ENCODE assay signal across 9 mouse cellular contexts in the genomic region with DNA sequence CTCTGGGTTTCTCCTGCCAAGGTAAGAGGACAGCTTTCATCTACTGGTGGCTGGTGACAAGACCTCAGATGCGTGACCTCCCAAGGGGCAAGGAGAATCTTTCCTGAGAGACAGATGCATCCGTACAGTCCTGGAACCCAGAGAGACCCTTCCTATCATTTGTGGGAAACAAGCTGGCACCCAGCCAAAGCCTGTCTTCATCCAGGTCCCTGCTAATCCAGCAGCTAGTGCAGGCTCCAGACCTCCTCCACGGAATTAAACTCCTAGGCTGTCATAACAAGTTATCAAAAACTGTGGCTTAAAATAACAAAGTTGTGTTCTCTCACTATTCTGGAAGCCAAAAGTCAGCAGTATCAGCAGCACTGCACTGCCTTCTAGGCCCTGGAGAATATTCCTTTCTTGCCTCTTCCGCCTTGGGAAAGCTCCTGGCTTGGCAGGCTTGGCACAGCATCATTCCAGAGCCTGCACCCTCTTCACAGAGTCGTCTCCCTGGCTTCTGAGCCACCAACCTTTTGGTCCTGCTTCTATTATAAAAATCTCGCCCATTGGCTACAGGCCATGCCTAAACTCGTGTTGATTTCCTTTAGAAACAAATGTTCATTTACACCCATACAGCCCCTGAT.
DNase-seq lines count a peak whose midpoint lies in the region; ATAC-seq and TF ChIP-seq lines count a peak whose summit lies in the region.
"Had no signal": no experiment of that assay in that cellular context is flagged by ENCODE, and none has a peak within 500 bp of the region (broad histone marks: within the 10 kb centered on the region; RNA-seq: fewer than 3 reads in every experiment).

No protein-coding gene starts in this region.

- H3K4me1 ChIP-seq in forebrain, embryonic 13.5 days: peaks cover 22% of the 10 kb centered on the region
- H3K4me1 ChIP-seq in forebrain, embryonic 11.5 days (replicated peaks; ENCODE audit: control insufficient read depth, insufficient read depth, low read length): peaks cover 5% of the 10 kb centered on the region; the same call in 1 of the 2 replicates
- H3K4me1 ChIP-seq in limb, embryonic 11.5 days (ENCODE audit: control insufficient read depth, insufficient read depth, low read length): peaks cover 3% of the 10 kb centered on the region; the same call in 1 of the 2 replicates
- H3K4me1 ChIP-seq in limb, embryonic 10.5 days: peaks cover 19% of the 10 kb centered on the region
- peaks cover 13% of the 10 kb centered on the region for H3K4me1 ChIP-seq in embryonic facial prominence, embryonic 15.5 days
- H3K4me1 ChIP-seq in lung, adult 2 months (ENCODE audit: control insufficient read depth, insufficient read depth, low read length): no peaks in the 10 kb centered on the region
- H3K4me1 ChIP-seq: megakaryocyte, embryonic 14.5 days had no signal

- no peaks in the 10 kb centered on the region for H3K9me3 ChIP-seq in forebrain, embryonic 13.5 days (replicated peaks)
- H3K9me3 ChIP-seq in forebrain, embryonic 11.5 days (ENCODE audit: control insufficient read depth, low read length): no peaks in the 10 kb centered on the region
- no peaks in the 10 kb centered on the region for H3K9me3 ChIP-seq in limb, embryonic 11.5 days (ENCODE audit: control insufficient read depth, low read length)
- no peaks in the 10 kb centered on the region for H3K9me3 ChIP-seq in limb, embryonic 10.5 days (replicated peaks)
- H3K9me3 ChIP-seq in embryonic facial prominence, embryonic 15.5 days (replicated peaks): no peaks in the 10 kb centered on the region
- H3K9me3 ChIP-seq: megakaryocyte, embryonic 14.5 days had no signal

- no peak overlapping the region for H3K4me2 ChIP-seq in forebrain, embryonic 13.5 days
- no peak overlapping the region for H3K4me2 ChIP-seq in forebrain, embryonic 11.5 days (ENCODE audit: low read depth, low read length, severe bottlenecking)
- H3K4me2 ChIP-seq in limb, embryonic 11.5 days (ENCODE audit: low read depth, severe bottlenecking): no peak overlapping the region
- H3K4me2 ChIP-seq in embryonic facial prominence, embryonic 15.5 days (replicated peaks): no peak overlapping the region

- peak; percentile 48 for ATAC-seq in forebrain, embryonic 13.5 days
- no peak for ATAC-seq in forebrain, embryonic 11.5 days (replicated peaks; ENCODE audit: low FRiP score)
- no peak for ATAC-seq in limb, embryonic 11.5 days (ENCODE audit: insufficient number of reproducible peaks, low FRiP score, low TSS enrichment, low read depth)
- ATAC-seq in embryonic facial prominence, embryonic 15.5 days (ENCODE audit: insufficient number of reproducible peaks, low FRiP score, low TSS enrichment, low read depth): 0 out of 2 replicates have a peak, but pooled peaks have one; percentile 53

- no peak for DNase-seq in forebrain, embryonic 11.5 days (ENCODE audit: low spot score)
- DNase-seq in limb, embryonic 11.5 days (ENCODE audit: low spot score): peak; percentile 22
- DNase-seq in limb, embryonic 10.5 days (ENCODE audit: low spot score): no peak
- DNase-seq in retina, postnatal 1 day: peak; percentile 70
- no peak for DNase-seq in lung, adult 2 months
- DNase-seq in lung, postnatal 4 days: no peak

- TF ChIP-seq CTCF in lung, adult 2 months (IDR thresholded peaks at IDR 0.05; ENCODE audit: insufficient read depth, low read length): no peak

- no peak overlapping the region for H3K9ac ChIP-seq in forebrain, embryonic 13.5 days
- H3K9ac ChIP-seq in forebrain, embryonic 11.5 days (ENCODE audit: low read length): no peak overlapping the region
- H3K9ac ChIP-seq in limb, embryonic 11.5 days (ENCODE audit: low read length): no peak overlapping the region
- no peak overlapping the region for H3K9ac ChIP-seq in embryonic facial prominence, embryonic 15.5 days

- no peaks in the 10 kb centered on the region for H3K27me3 ChIP-seq in forebrain, embryonic 13.5 days
- H3K27me3 ChIP-seq in forebrain, embryonic 11.5 days (ENCODE audit: control insufficient read depth, insufficient read depth, low read length): no peaks in the 10 kb centered on the region
- H3K27me3 ChIP-seq in limb, embryonic 11.5 days (ENCODE audit: control insufficient read depth, insufficient read depth, low read length): no peaks in the 10 kb centered on the region
- H3K27me3 ChIP-seq in limb, embryonic 10.5 days (ENCODE audit: low read depth, poor library complexity, severe bottlenecking): no peaks in the 10 kb centered on the region
- H3K27me3 ChIP-seq in embryonic facial prominence, embryonic 15.5 days: no peaks in the 10 kb centered on the region

- 49% methylated on average over 7 of the region's 7 CpGs for WGBS in forebrain, embryonic 13.5 days
- WGBS in forebrain, embryonic 11.5 days: 72% methylated on average over 7 of the region's 7 CpGs
- WGBS in limb, embryonic 11.5 days: 76% methylated on average over 7 of the region's 7 CpGs
- WGBS in limb, embryonic 10.5 days: 78% methylated on average over 7 of the region's 7 CpGs
- WGBS in embryonic facial prominence, embryonic 15.5 days: 37% methylated on average over 7 of the region's 7 CpGs
- 52% methylated on average over 7 of the region's 7 CpGs for WGBS in lung, adult 2 months

- TF ChIP-seq POLR2A in lung, adult 2 months (IDR thresholded peaks at IDR 0.05; ENCODE audit: borderline replicate concordance, extremely low read depth, low read depth, low read length): no peak

- 0 out of 2 replicates have a peak overlapping the region, but pooled peaks have one; percentile 37 for H3K27ac ChIP-seq in forebrain, embryonic 13.5 days
- H3K27ac ChIP-seq in forebrain, embryonic 11.5 days (ENCODE audit: low read depth, low read length): no peak overlapping the region
- no peak overlapping the region for H3K27ac ChIP-seq in limb, embryonic 11.5 days (replicated peaks; ENCODE audit: low read depth, low read length)
- no peak overlapping the region; the same call in 1 of the 2 replicates for H3K27ac ChIP-seq in limb, embryonic 10.5 days
- no peak overlapping the region for H3K27ac ChIP-seq in embryonic facial prominence, embryonic 15.5 days (replicated peaks)

- H3K4me3 ChIP-seq in forebrain, embryonic 13.5 days: no peak overlapping the region
- H3K4me3 ChIP-seq in forebrain, embryonic 11.5 days (ENCODE audit: low read depth, low read length): no peak overlapping the region
- H3K4me3 ChIP-seq in limb, embryonic 11.5 days (ENCODE audit: low read depth, low read length): no peak overlapping the region
- no peak overlapping the region for H3K4me3 ChIP-seq in limb, embryonic 10.5 days
- no peak overlapping the region for H3K4me3 ChIP-seq in embryonic facial prominence, embryonic 15.5 days (replicated peaks)
- no peak overlapping the region for H3K4me3 ChIP-seq in lung, adult 2 months (replicated peaks; ENCODE audit: extremely low read depth, low read depth, low read length)
- H3K4me3 ChIP-seq: megakaryocyte, embryonic 14.5 days had no signal

- no peaks in the 10 kb centered on the region for H3K36me3 ChIP-seq in forebrain, embryonic 13.5 days (ENCODE audit: poor library complexity, severe bottlenecking)
- no peaks in the 10 kb centered on the region for H3K36me3 ChIP-seq in forebrain, embryonic 11.5 days (ENCODE audit: control insufficient read depth, insufficient read depth, low read length)
- no peaks in the 10 kb centered on the region for H3K36me3 ChIP-seq in limb, embryonic 11.5 days (ENCODE audit: control insufficient read depth, insufficient read depth, low read length)
- no peaks in the 10 kb centered on the region for H3K36me3 ChIP-seq in limb, embryonic 10.5 days
- H3K36me3 ChIP-seq in embryonic facial prominence, embryonic 15.5 days: no peaks in the 10 kb centered on the region

Comparison
In these comparisons a context has a peak if more than half of its experiments do, and no peak if none do; other contexts are left out.
1. ATAC-seq: peak in forebrain, embryonic 13.5 days (single experiment) and embryonic facial prominence, embryonic 15.5 days (single experiment); none in forebrain, embryonic 11.5 days (single experiment) and limb, embryonic 11.5 days (single experiment).
2. DNase-seq: peak in limb, embryonic 11.5 days (single experiment) and retina, postnatal 1 day (single experiment); none in forebrain, embryonic 11.5 days (single experiment), limb, embryonic 10.5 days (single experiment), lung, adult 2 months (single experiment) and lung, postnatal 4 days (0 of 2).